Mouse (Mus musculus): ENCODE results near the gene Olfr390. TPM values are rescaled to one million over a fixed set of nuclear protein-coding genes. Genes with fewer than 3 reads are reported as not detected.

Olfr390 gene
- not detected in 2 replicates for total RNA-seq (2015; ENCODE audit: low replicate concordance)
- total RNA-seq (2017; ENCODE audit: low replicate concordance): not detected in 2 replicates

- ATAC-seq (replicated peaks; ENCODE audit: low FRiP score, poor library complexity, severe bottlenecking): no peak
These were observed at the start of gene Olfr390 for GRCm38 (mm10) chr11:73782664-73783063. TSS of gene Olfr390 (plus strand) at chr11:73782964.

GRCm38 (mm10) chr11:73759115-73759514, 23.6 kb upstream of the Olfr390 start:
- ATAC-seq (replicated peaks; ENCODE audit: low FRiP score, poor library complexity, severe bottlenecking): no peak

GRCm38 (mm10) chr11:73780613-73781012, 2.2 kb upstream of the Olfr390 start, which contains the start of gene Olfr389:
TSS of gene Olfr389 (minus strand) at chr11:73780713.
- ATAC-seq (replicated peaks; ENCODE audit: low FRiP score, poor library complexity, severe bottlenecking): no peak

DNA sequence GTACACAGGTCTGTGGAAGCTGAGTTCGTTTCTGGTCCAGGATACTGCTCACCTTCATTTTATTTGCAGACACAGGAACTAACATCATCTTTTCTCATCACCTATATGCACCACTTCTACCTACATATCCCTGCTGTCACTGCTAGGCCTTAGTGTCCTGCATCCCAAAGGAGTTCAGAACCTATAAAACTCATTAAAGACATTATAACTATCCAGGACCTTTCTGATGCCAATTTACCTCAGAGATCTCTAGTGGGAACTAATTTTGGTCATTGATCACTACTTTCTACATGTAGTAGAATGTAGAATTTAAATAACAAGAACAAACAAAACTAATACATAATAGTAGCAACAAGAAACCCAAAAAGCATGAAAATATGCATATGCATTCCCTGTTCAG, 20.2 kb downstream of the Olfr390 start, which contains the start of gene Olfr391-ps:
Gene Olfr391-ps, minus strand, starts transcription at position 101 of the 400 bp plus-strand sequence.
- ATAC-seq (replicated peaks; ENCODE audit: low FRiP score, poor library complexity, severe bottlenecking): no peak

DNA sequence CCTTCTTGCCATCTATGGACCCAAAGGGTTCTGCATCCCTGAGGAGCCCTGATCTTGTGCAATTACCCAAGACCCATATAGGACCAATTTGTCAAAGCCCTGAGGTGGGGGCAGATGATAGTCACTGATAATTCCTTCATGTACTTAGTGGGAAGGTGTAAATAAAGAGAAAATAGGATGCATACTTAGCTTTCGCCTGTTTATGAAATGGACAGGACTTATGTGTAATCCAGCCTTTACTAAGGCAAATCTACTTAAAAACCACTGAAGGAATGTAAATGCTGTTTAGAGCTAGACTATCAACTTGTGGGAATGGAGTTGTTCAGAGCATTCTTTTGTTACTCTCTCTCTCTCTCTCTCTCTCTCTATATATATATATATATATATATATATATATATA, 34.2 kb downstream of the Olfr390 start, which contains the start of gene Olfr392:
Gene Olfr392, minus strand, starts transcription at position 101 of the 400 bp plus-strand sequence.
- no peak for ATAC-seq (replicated peaks; ENCODE audit: low FRiP score, poor library complexity, severe bottlenecking)

Other genes with a start within 250 kb of the Olfr390 start
- gene Olfr385, start 190.0 kb upstream of the Olfr390 start, total RNA-seq (2015; ENCODE audit: low replicate concordance): not detected in 2 replicates
- not detected in 2 replicates for gene Olfr385, start 190.0 kb upstream of the Olfr390 start, total RNA-seq (2017; ENCODE audit: low replicate concordance)
- not detected in 2 replicates for gene Olfr384, start 184.4 kb upstream of the Olfr390 start, total RNA-seq (2015; ENCODE audit: low replicate concordance)
- gene Olfr384, start 184.4 kb upstream of the Olfr390 start, total RNA-seq (2017; ENCODE audit: low replicate concordance): not detected in 2 replicates
- not detected in 2 replicates for gene Zfp735, start 94.2 kb upstream of the Olfr390 start, total RNA-seq (2015; ENCODE audit: low replicate concordance)
- gene Zfp735, start 94.2 kb upstream of the Olfr390 start, total RNA-seq (2017; ENCODE audit: low replicate concordance): not detected in 2 replicates
- gene Olfr389, start 2.3 kb upstream of the Olfr390 start, total RNA-seq (2015; ENCODE audit: low replicate concordance): not detected in 2 replicates
- gene Olfr389, start 2.3 kb upstream of the Olfr390 start, total RNA-seq (2017; ENCODE audit: low replicate concordance): not detected in 2 replicates
- gene Olfr391-ps, start 20.1 kb downstream of the Olfr390 start, total RNA-seq (2015; ENCODE audit: low replicate concordance): not detected in 2 replicates
- gene Olfr391-ps, start 20.1 kb downstream of the Olfr390 start, total RNA-seq (2017; ENCODE audit: low replicate concordance): not detected in 2 replicates
- not detected in 2 replicates for gene Olfr392, start 34.1 kb downstream of the Olfr390 start, total RNA-seq (2015; ENCODE audit: low replicate concordance)
- gene Olfr392, start 34.1 kb downstream of the Olfr390 start, total RNA-seq (2017; ENCODE audit: low replicate concordance): not detected in 2 replicates
- not detected in 2 replicates for gene Olfr393, start 68.5 kb downstream of the Olfr390 start, total RNA-seq (2015; ENCODE audit: low replicate concordance)
- not detected in 2 replicates for gene Olfr393, start 68.5 kb downstream of the Olfr390 start, total RNA-seq (2017; ENCODE audit: low replicate concordance)
- not detected in 2 replicates for gene Olfr394, start 107.8 kb downstream of the Olfr390 start, total RNA-seq (2015; ENCODE audit: low replicate concordance)
- gene Olfr394, start 107.8 kb downstream of the Olfr390 start, total RNA-seq (2017; ENCODE audit: low replicate concordance): under 0.01 TPM in 1 of 2 replicates, not detected in the other
- gene Olfr395, start 126.3 kb downstream of the Olfr390 start, total RNA-seq (2015; ENCODE audit: low replicate concordance): not detected in 2 replicates
- not detected in 2 replicates for gene Olfr395, start 126.3 kb downstream of the Olfr390 start, total RNA-seq (2017; ENCODE audit: low replicate concordance)
- gene Olfr23, start 153.7 kb downstream of the Olfr390 start, total RNA-seq (2015; ENCODE audit: low replicate concordance): not detected in 2 replicates
- gene Olfr23, start 153.7 kb downstream of the Olfr390 start, total RNA-seq (2017; ENCODE audit: low replicate concordance): not detected in 2 replicates
- not detected in 2 replicates for gene Olfr397, start 177.9 kb downstream of the Olfr390 start, total RNA-seq (2015; ENCODE audit: low replicate concordance)
- not detected in 2 replicates for gene Olfr397, start 177.9 kb downstream of the Olfr390 start, total RNA-seq (2017; ENCODE audit: low replicate concordance)
- not detected in 2 replicates for gene Olfr398, start 207.4 kb downstream of the Olfr390 start, total RNA-seq (2015; ENCODE audit: low replicate concordance)
- gene Olfr398, start 207.4 kb downstream of the Olfr390 start, total RNA-seq (2017; ENCODE audit: low replicate concordance): not detected in 2 replicates